Mouse (Mus musculus) layer of hippocampus, adult 2 months (tissue): ENCODE data around the gene Samd11. TPM values are rescaled to one million over a fixed set of nuclear protein-coding genes. Genes with fewer than 3 reads are reported as not detected.

Source experiments
- DNase-seq, 2 experiments: peaks; one replicate each; pipeline ENCODE4 v3.0.0; 2022; ENCODE audit warnings: low spot score in 2 of 2
- H3K27ac ChIP-seq: fragments of 200-600 bp; 2 replicates; pipeline ENCODE4 v1.8.1; 2022
- H3K4me3 ChIP-seq: fragments of 200-600 bp; 2 replicates; pipeline ENCODE4 v1.8.1; 2022; ENCODE audit warnings: mild to moderate bottlenecking
- CTCF ChIP-seq: fragments of 200-600 bp; conservative IDR thresholded peaks from 2 replicates; pipeline ENCODE4 v1.8.1; 2022; ENCODE audit warnings: antibody characterized with exemption, mild to moderate bottlenecking, moderate library complexity
- microRNA-seq, 2 experiments: library from miRNA; unstranded; fragments of <30 nt; microRNA quantifications; one replicate each; pipeline ENCODE4 v1.2.0; 2021
- total RNA-seq, 2 experiments: library from RNA; stranded (reverse); gene quantifications; 2 replicates each; pipeline ENCODE4 v1.2.3; 2021

Gene Samd11
- total RNA-seq, 2 experiments from 2014 or later, result 4.8 to 5.4 TPM

DNA sequence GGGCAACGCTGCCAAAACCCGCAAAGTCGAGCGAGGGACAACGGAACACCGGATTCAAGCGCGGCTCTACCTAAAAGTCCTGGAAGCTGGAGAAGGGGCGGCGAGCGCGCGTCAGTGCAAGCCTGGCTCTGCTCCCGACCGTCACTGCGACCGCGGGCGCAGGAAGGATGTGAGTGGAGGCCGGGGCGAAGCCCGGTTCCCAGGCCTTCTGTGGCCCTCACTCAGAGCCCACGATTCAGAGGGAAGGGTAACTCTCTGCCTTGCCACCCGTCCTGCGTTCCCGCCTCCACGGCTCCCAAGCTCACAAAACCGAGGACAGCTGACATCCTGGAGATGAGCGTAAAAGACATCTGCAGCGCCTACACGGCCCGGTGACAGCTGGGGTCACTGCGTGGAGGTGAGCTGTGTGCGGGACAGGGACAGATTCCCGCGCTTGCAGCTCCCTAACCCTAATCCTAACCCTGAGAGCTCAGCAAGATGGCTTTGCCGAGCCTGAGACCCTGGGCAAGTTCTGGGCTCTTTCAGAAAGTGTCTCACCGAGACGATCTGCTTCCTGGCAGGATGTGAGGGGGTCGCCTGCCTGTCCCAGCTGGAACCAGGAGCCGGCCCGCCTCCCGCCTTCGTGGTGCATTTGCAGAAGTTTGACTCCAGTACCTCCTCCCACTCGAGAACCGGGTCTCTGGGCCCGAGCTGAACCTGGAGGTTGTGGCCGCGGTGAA, 51.9 kb downstream of the Samd11 start:
- Histone ChIP-seq H3K27ac (peak overlapping the region; percentile 73), H3K4me3 (peak overlapping the region; percentile 54)
- no peak for DNase-seq
- no peak for TF ChIP-seq CTCF

DNA sequence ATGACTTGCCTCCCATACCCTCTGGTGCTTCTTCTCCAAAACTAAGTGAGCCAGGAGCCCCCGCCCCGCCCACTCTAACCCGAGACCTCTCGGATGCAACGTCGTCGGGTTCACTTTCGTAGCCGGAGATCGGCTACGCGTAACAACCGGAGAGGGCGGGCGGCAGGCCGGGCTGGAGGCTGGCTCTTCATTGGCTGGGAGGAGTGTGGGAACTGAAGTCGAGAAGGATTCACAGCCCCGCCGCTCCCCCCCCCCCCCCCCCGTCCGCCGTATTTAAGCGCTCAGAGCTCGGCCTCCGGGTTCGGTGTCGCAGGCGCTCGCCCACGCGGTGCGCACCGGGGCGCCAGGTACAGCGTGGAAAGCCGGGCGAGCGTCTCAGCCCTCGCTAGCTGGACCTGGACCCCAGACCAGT, 52.5 kb downstream of the Samd11 start, which contains the start of gene AW011738:
TSS of gene AW011738 (plus strand) at position 304 of the 412 bp plus-strand sequence.
- TF ChIP-seq CTCF, result no peak
- Histone ChIP-seq H3K4me3 (peak within 1 kb of the TSS; percentile 54), H3K27ac (peak within 1 kb of the TSS; percentile 73)
- DNase-seq, result peak in 1 of 2 experiments; percentile 64

DNA sequence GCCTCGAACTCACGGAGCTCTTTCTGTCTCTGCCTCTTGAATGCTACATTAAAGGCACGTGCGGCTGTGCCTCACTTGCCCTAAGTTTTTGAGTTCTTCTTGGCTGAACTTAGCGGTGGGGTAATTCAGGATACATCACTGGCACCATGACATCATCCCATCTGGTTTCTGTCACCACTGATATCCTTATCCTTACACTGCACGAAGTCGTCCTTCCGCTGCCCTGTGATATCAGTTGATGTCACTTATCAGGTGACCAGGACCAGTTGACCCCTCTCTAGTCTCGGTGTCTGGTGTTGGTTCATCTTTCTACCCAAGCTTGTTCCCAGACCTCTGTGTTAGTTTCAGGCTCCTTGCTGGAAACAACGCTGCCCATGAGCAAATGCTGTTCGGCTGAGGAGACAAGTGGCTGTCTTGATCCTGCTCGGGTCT, 53.0 kb downstream of the Samd11 start:
- no peak for DNase-seq
- TF ChIP-seq CTCF, result no peak
- peak overlapping the region; percentile 54 for H3K4me3 ChIP-seq
- peak overlapping the region; percentile 73 for H3K27ac ChIP-seq

DNA sequence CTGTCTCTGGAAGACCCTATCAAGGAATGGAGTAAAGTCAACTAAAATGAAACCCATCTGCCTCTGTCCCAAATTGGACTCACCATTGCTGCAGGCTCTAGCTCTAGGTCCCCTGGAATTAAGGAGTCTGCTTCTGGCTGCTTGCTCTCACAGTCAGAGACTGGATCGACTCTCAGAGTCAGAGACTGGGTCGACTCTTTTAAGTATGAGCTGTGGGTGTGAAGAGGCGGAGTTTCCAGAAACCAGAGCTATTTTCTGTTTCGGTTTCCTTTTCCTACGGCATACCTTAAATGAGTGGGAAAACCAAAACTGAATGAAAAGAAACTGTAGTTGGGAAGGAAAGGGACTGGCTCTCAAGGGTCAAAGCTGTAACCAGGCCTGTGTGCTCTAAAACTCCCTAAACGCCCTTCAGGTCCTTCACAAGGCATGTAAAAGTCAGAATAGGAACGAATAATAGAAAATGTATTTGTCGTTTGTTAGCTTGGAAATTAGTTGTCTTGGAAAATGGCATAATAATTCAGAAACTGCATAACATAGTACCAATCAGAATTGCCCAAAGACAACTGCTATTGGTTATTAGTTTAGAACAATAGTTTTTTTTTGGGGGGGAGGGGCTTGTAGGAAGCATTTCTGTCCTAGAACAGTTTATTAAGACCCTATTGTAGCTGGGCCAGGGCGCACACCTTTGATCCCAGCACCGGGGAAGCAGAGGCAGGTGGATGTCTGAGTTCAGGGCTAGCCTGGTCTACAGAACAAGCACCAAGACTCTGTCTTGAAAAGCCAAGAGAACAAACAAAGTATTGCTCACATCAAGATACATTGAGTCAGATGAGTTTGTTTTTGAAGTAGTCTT, 54.6 kb downstream of the Samd11 start, which contains the start of gene Isg15:
TSS of gene Isg15 (minus strand) at position 196 of the 853 bp plus-strand sequence.
- no peak for TF ChIP-seq CTCF
- peak within 1 kb of the TSS; percentile 43; the same call in 1 of the 2 replicates for H3K27ac ChIP-seq
- DNase-seq, result no peak
- H3K4me3 ChIP-seq, result no peak within 1 kb of the TSS

DNA sequence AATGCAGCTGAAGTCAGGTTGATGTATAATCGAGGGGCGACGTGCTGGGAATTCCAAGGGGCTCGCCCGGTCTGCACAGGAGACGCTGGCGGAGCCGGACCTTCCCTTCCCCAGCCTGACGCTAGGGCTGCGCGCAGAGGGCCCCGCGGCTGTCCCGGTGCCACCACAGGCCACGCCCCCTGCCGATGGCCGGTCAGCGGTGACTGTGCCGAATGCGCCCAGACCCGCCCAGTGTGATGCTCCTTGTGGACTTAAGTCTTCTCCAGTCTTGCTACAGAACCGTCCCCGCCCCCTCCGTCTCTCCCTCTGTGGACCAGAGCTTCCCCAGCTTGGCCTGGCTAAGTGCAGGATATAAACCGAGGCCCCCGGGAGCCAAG, 57.6 kb downstream of the Samd11 start:
- DNase-seq, result peak; percentile 61 to 68
- peak overlapping the region; percentile 86 for H3K27ac ChIP-seq
- TF ChIP-seq CTCF, result peak; percentile 56
- H3K4me3 ChIP-seq, result peak overlapping the region; percentile 59

DNA sequence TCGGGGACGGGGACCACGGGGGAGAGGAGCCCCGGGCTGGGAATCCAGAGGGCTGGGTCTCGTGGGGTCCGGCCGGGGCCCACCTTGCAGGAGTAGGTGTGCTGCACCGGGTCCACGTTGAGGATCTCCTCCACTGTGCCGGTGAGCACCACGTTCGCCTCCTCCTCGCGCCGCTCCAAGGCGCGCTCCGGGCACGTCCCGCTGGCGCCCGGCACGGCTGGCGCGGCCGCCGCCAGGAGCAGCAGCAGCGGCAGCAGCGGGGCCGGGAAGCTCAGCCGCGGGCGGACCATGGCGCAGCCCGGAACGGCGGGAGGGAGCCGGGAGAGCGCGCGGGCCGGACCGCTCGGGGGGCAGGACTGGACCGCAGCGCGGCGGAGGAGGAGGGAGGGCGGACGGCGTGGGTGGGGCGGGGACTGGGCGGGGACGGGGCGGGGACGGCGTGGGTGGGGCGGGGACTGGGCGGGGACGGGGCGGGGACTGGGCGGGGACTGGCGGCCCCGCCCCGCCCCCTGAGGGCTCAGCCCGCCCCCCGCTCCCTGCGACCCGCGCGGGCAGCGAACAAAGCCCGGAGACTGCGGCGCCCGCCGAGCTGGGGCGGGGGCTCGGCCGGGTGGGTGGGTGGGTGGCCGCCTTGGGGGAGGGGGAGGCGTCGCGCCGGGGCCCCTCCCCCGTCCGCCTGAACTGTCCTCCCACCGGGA, 58.2 kb downstream of the Samd11 start, which contains the start of gene Agrn:
TSS of gene Agrn (minus strand) at position 358 of the 698 bp plus-strand sequence.
- Histone ChIP-seq H3K27ac (peak within 1 kb of the TSS; percentile 86), H3K4me3 (peak within 1 kb of the TSS; percentile 79)
- peak in 1 of 2 experiments; percentile 48 for DNase-seq
- TF ChIP-seq CTCF, result no peak

Small RNAs within 50 kb of the gene (microRNA-seq; reads per million reads assigned to microRNA genes)
- gene Mir7658, result 5.1 to 5.2 reads per million in 2 experiments

Other genes with a start within 250 kb of the Samd11 start
- gene Tnfrsf4, start 241.8 kb downstream of the Samd11 start, total RNA-seq, result 1 to 10 TPM; 1.3 to 2.3 TPM
- gene Tnfrsf18, start 229.5 kb downstream of the Samd11 start, total RNA-seq, result not detected
- under 1 TPM in 1 of 2 experiments, not detected in 1; 0.26 TPM for gene Ttll10, start 196.2 kb downstream of the Samd11 start, total RNA-seq
- 10 to 100 TPM; 27.3 to 34.9 TPM for gene 9430015G10Rik, start 145.7 kb downstream of the Samd11 start, total RNA-seq
- 1 to 10 TPM in 1 of 2 experiments, under 1 TPM in 1; 0.79 to 1.1 TPM for gene Rnf223, start 125.1 kb downstream of the Samd11 start, total RNA-seq
- gene Agrn, start 58.2 kb downstream of the Samd11 start, total RNA-seq, result 100 to 1,000 TPM; 146 to 148 TPM
- gene Isg15, start 54.8 kb downstream of the Samd11 start, total RNA-seq, result 1 to 10 TPM in 1 of 2 experiments, under 1 TPM in 1; 0.87 to 1.3 TPM
- 1 to 10 TPM; 5.6 to 7.1 TPM for gene AW011738, start 52.4 kb downstream of the Samd11 start, total RNA-seq
- under 1 TPM; 0.26 to 0.44 TPM for gene Perm1, start 39.8 kb downstream of the Samd11 start, total RNA-seq
- gene Plekhn1, start 20.8 kb downstream of the Samd11 start, total RNA-seq, result 10 to 100 TPM; 41.4 to 43.1 TPM
- gene Noc2l, start 19.6 kb downstream of the Samd11 start, total RNA-seq, result 10 to 100 TPM; 70.7 to 72.1 TPM
- gene Vmn2r-ps159, start 75.4 kb upstream of the Samd11 start, total RNA-seq, result not detected